Mouse (Mus musculus): ENCODE data around the gene Klhl8. TPM values are rescaled to one million over a fixed set of nuclear protein-coding genes. Genes with fewer than 3 reads are reported as not detected.

Gene Klhl8
- total RNA-seq, 2 experiments from 2014 or later = 13.6 to 20.2 TPM

DNA sequence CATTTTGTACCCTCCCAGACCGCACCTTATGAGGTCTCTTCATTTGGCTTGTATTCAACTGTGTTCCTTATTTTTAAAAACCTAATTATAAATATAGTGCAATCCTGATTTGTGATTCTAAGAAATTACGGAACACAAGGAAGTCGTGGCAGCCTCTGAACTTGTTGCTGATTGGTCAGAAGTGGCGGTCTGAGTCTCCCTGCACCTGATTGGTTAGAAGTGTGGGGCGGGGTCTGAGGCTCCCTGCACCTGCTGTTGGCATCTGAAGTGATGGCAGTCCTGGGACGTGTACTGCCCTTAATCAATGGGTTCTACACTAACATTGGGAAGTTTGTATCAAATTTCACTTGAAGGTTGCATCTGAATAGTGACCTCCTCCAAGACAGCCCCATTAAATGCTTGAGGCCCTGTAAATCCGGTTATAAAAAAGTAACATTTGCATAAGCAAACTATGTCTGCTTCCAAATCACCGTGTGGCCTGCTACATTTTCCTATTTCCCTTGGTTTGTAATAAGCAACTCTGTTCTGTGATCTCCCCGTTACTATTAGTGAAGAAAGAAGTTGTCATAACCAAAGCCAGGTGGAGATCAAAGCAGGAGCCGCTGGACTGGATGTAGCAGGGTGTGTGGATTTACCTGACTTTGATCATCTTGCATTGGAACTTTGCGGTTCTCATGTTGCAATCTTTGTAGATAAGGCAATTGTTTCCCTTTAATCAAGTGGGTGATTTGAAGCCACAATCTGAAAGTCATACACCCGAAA is 5.7 kb upstream of the Klhl8 start:
- no peak for DNase-seq (ENCODE audit: low spot score in 2 of 2)

- no peak for DNase-seq (ENCODE audit: low spot score in 2 of 2)
Observed at GRCm38 (mm10) chr5:103914335-103915226, 3.5 kb upstream of the Klhl8 start.

- DNase-seq (ENCODE audit: low spot score in 2 of 2) = no peak
Observed at GRCm38 (mm10) chr5:103913150-103913549, 2.1 kb upstream of the Klhl8 start.

DNA sequence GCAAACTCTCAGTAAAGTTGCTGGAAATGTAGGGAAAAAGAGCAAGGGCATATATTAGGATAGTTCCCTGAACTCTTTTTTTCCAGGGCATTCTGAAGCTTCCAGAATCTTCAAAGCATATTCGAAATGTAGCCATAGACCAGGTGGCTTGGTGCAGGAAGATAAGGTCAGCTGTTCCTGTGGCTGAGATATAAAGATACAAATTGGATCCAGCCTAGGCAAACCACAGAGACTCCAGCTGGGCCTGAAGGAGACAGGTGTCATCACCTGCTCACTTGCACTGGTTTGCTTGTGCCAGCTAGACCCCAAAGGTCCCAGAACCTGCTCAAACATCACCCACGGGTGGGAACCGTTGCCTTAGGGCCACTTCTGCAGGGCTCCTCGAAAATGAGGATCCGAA is 496 bp upstream of the Klhl8 start:
- no peak for DNase-seq (ENCODE audit: low spot score in 2 of 2)

- no peak for DNase-seq (ENCODE audit: low spot score in 2 of 2)
Observed at GRCm38 (mm10) chr5:103910156-103910555, 903 bp downstream of the Klhl8 start.

DNA sequence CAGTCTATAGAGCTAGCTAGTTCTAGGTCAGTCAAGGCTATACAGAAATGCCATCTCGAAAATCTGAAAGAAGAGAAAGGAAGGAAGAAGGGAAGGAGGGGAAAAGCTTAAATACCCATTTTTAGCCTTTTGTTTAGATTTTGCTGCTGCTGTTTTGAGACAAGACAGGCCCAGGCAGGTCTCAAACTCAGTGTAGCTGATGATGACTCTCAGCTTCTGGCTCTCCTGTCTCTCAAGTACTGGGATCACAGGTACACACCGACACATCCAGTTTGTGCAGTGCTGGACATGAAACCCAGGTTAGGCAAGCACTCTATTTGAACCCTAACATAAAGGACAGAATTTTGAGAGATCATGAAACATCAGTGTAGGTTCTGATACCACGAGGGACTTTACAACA is 1.6 kb downstream of the Klhl8 start:
- no peak for DNase-seq (ENCODE audit: low spot score in 2 of 2)

DNA sequence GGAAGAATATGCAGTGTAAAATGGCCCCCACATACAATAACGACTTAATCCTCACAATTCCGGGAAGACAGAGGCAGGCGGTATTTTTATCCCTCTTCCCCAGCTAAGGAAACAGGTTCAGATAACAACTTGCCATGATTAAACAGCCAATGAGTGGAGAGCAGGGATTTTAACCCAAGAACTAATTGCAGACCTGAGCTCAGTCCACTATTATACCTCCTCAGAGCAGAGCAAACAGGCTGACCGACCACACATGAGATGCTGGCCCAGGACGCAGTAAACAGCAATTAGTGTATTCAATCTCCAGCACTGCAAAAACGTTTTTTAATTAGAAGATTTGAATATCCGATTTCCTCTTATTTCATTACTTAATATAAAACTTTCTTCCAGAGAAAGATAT is 2.2 kb downstream of the Klhl8 start:
- DNase-seq (ENCODE audit: low spot score in 2 of 2) = no peak

DNA sequence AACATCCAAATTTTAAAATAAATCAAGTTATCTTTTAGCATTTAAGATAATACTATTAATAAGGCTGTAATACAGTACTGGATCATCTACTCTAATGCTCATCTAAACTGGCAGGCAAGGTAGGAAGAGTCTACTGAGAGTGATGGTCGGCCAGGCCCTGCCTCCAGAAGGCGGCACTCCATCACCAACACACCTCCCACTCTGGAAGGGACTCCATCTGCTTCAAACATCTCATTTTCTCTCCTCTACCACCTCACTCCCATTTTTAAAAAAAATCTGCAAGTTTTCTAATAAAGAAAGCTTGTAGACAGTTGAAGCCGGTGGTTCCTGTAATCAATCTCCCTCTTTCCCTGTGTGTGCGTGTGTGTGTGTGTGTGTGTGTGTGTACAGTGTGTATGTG is 3.2 kb downstream of the Klhl8 start:
- DNase-seq (ENCODE audit: low spot score in 2 of 2) = no peak

DNA sequence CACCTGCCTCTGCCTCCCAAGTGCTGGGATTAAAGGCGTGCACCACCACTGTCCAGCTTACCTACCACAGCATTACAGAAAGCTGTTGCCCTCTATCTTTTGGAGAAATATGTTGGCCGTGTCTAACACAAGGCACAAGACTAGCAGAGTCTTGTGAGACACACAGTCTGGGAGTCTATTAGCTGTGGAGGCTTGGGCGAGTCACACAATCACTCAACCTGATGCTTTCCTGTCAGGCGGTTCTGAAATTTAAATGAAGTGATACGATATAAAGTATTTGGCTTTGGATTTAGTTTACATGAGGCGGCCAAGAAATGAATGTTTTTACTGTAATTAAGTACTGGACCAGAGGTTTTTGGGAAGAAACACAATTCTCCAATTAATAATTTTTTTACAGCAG is 4.9 kb downstream of the Klhl8 start:
- DNase-seq (ENCODE audit: low spot score in 2 of 2) = no peak

DNA sequence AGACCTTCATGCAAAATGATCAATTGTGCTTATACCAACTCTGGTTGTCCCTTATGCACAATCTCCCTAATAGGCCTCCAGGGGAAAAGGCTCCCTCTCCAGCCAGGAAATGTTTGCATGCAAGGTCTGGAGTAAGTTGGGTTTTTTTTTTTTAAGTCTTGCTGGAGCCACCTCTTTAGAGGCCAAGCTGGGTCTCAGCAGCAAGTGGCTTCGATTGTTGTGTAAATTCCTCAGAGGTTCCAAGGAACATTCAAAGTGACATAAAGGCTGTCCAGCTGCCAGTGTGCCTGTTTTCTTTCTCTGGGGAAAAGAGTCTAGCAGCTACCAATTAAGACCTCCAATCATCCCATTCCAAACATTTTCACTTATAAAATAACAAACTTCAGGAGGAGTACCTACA is 12.7 kb downstream of the Klhl8 start:
- no peak for DNase-seq (ENCODE audit: low spot score in 2 of 2)

DNA sequence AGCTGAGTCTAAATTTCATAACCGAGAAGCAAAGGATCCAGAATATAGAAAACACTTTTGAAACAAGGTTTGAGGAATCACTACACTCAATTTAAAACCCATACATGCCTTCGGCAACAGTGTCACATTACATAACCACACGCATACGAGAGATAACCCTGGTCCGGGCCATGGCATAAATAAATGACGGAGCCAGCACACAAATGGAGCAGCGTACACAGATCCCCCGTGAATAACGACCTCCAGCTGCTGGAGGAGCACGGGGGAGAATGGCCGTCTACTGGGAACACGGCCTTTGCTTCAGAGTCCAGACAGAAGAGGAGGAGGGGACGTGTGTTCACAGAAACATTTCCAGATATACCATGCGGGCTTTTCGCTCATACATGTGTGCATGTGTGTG is 21.3 kb downstream of the Klhl8 start:
- DNase-seq (ENCODE audit: low spot score in 2 of 2) = no peak

- DNase-seq (ENCODE audit: low spot score in 2 of 2) = no peak
Observed at GRCm38 (mm10) chr5:103863759-103864158, 47.3 kb downstream of the Klhl8 start.

DNA sequence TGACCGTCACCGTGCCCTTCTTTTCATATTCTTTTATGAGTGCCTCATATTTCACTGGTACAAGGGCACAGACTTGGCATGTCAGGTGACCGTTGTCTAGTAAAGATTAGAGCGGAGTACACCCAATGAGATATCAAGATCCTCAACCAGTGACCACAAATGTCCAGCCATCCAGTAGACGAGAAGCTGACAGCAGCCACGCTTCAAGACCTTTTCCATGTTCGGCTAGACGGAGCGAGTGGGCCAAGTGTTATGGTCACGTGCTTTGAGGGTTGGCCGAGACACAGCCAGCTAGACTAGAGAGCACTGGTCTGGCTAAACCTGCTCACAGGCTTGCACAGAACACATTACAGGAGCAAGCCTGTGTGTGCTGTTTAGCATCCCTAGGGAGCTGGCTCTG is 50.4 kb downstream of the Klhl8 start:
- DNase-seq (ENCODE audit: low spot score in 2 of 2) = no peak

DNA sequence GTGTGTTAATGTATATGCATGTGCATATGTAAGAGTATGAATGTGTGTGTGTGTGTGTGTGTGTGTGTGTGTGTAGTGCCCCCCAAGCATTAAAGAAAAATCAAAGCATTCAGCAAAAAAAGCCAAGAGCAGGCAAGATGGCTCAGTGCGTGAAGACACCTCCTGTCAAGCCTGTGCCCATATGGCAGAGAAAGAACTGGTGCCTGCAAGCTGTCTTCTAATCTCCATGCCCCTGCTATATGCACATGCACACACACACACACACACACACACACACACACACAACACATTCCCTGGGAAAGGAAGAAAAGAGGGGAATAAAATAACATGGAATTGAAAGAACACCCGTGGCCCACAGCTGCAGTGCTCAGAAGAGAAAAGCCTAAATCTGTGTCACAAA is 53.9 kb downstream of the Klhl8 start:
- DNase-seq (ENCODE audit: low spot score in 2 of 2) = no peak

- DNase-seq (ENCODE audit: low spot score in 2 of 2) = peak in 1 of 2 experiments; percentile 22
Observed at GRCm38 (mm10) chr5:103856286-103857009, 54.6 kb downstream of the Klhl8 start.

GRCm38 (mm10) chr5:103855483-103856211 is 55.4 kb downstream of the Klhl8 start:
- no peak for DNase-seq (ENCODE audit: low spot score in 2 of 2)

- no peak for DNase-seq (ENCODE audit: low spot score in 2 of 2)
Observed at GRCm38 (mm10) chr5:103854807-103855194, 56.3 kb downstream of the Klhl8 start.

GRCm38 (mm10) chr5:103854041-103854806 is 56.8 kb downstream of the Klhl8 start:
- no peak for DNase-seq (ENCODE audit: low spot score in 2 of 2)

GRCm38 (mm10) chr5:103852756-103853549 is 58.1 kb downstream of the Klhl8 start:
- DNase-seq (ENCODE audit: low spot score in 2 of 2) = no peak

Measured in adrenal gland, adult 18-20 months (tissue).